Mouse (Mus musculus): Measurements from ENCODE around the gene Pagr1a. TPM values are rescaled to one million over a fixed set of nuclear protein-coding genes. Genes with fewer than 3 reads are reported as not detected.

The Pagr1a gene
- polyA plus RNA-seq (2015; fragmentation: Nextera tagmentation; extraction: Ambion mirVana) = 50.4 and 53.7 TPM in 2 replicates

GRCm38 (mm10) chr7:127016971-127017949 is at the start of gene Pagr1a:
TSS of gene Pagr1a (minus strand) at chr7:127017352.
- Histone ChIP-seq H3K4me2 (peak within 1 kb of the TSS; percentile 92), H3K9ac (peak within 1 kb of the TSS; percentile 93), H3K27me3 (no peaks in the 10 kb centered on the region), H3K4me1 (peaks cover 68% of the 10 kb centered on the region), H3K27ac (peak within 1 kb of the TSS; percentile 96), H3K4me3 (peak within 1 kb of the TSS; percentile 72), H3K9me3 (no peaks in the 10 kb centered on the region), H3K36me3 (peaks cover 41% of the 10 kb centered on the region)
- 2% methylated on average over 39 of the region's 39 CpGs for WGBS
- peak; percentile 75 for ATAC-seq (ENCODE audit: insufficient number of reproducible peaks, insufficient read depth, low FRiP score, low TSS enrichment, low read depth)

GRCm38 (mm10) chr7:127066317-127066716 is 49.2 kb upstream of the Pagr1a start:
- Histone ChIP-seq H3K4me3 (no peak overlapping the region), H3K4me1 (no peaks in the 10 kb centered on the region), H3K27me3 (no peaks in the 10 kb centered on the region), H3K36me3 (no peaks in the 10 kb centered on the region), H3K9me3 (no peaks in the 10 kb centered on the region), H3K27ac (no peak overlapping the region), H3K9ac (no peak overlapping the region), H3K4me2 (no peak overlapping the region)
- 77% methylated on average over 4 of the region's 4 CpGs for WGBS
- no peak for ATAC-seq (ENCODE audit: insufficient number of reproducible peaks, insufficient read depth, low FRiP score, low TSS enrichment, low read depth)

GRCm38 (mm10) chr7:127065538-127065937 is 48.4 kb upstream of the Pagr1a start:
- H3K9ac ChIP-seq = no peak overlapping the region
- 89% methylated on average over 6 of the region's 6 CpGs for WGBS
- no peak for ATAC-seq (ENCODE audit: insufficient number of reproducible peaks, insufficient read depth, low FRiP score, low TSS enrichment, low read depth)

GRCm38 (mm10) chr7:127055026-127055585 is 38.0 kb upstream of the Pagr1a start:
- Histone ChIP-seq H3K4me1 (no peaks in the 10 kb centered on the region), H3K27me3 (peaks cover 8% of the 10 kb centered on the region; the same call in 1 of the 2 replicates), H3K36me3 (no peaks in the 10 kb centered on the region), H3K9ac (no peak overlapping the region), H3K27ac (no peak overlapping the region), H3K4me2 (no peak overlapping the region), H3K4me3 (no peak overlapping the region), H3K9me3 (no peaks in the 10 kb centered on the region)
- 70% methylated on average over 5 of the region's 5 CpGs for WGBS
- ATAC-seq (ENCODE audit: insufficient number of reproducible peaks, insufficient read depth, low FRiP score, low TSS enrichment, low read depth) = no peak

More at GRCm38 (mm10) chr7:127065538-127065937, 48.4 kb upstream of the Pagr1a start:
- Histone ChIP-seq H3K4me1 (no peaks in the 10 kb centered on the region), H3K36me3 (no peaks in the 10 kb centered on the region), H3K4me2 (no peak overlapping the region), H3K27me3 (no peaks in the 10 kb centered on the region), H3K27ac (no peak overlapping the region), H3K9me3 (no peaks in the 10 kb centered on the region), H3K4me3 (no peak overlapping the region)

GRCm38 (mm10) chr7:127041851-127042672 is 24.9 kb upstream of the Pagr1a start, which contains the start of gene Kif22:
TSS of gene Kif22 (minus strand) at chr7:127042471.
- peaks cover 22% of the 10 kb centered on the region for H3K36me3 ChIP-seq
- under 1% methylated on average over 52 of the region's 53 CpGs for WGBS
- H3K9me3 ChIP-seq = no peaks in the 10 kb centered on the region
- H3K4me1 ChIP-seq = peaks cover 19% of the 10 kb centered on the region
- H3K27ac ChIP-seq = peak within 1 kb of the TSS; percentile 68
- H3K4me2 ChIP-seq = peak within 1 kb of the TSS; percentile 84
- peak within 1 kb of the TSS; percentile 68 for H3K4me3 ChIP-seq
- H3K9ac ChIP-seq = peak within 1 kb of the TSS; percentile 78
- peak; percentile 56; the same call in 1 of the 2 replicates for ATAC-seq (ENCODE audit: insufficient number of reproducible peaks, insufficient read depth, low FRiP score, low TSS enrichment, low read depth)
- no peaks in the 10 kb centered on the region for H3K27me3 ChIP-seq

GRCm38 (mm10) chr7:127031244-127031643 is 14.1 kb upstream of the Pagr1a start:
- Histone ChIP-seq H3K9ac (no peak overlapping the region), H3K36me3 (peaks cover 70% of the 10 kb centered on the region), H3K4me3 (no peak overlapping the region), H3K4me1 (peaks cover 8% of the 10 kb centered on the region), H3K27ac (no peak overlapping the region), H3K4me2 (no peak overlapping the region), H3K9me3 (no peaks in the 10 kb centered on the region), H3K27me3 (no peaks in the 10 kb centered on the region)
- 97% methylated on average over 1 of the region's 1 CpGs for WGBS
- ATAC-seq (ENCODE audit: insufficient number of reproducible peaks, insufficient read depth, low FRiP score, low TSS enrichment, low read depth) = no peak

GRCm38 (mm10) chr7:127030172-127030571 is 13.0 kb upstream of the Pagr1a start:
- no peak for ATAC-seq (ENCODE audit: insufficient number of reproducible peaks, insufficient read depth, low FRiP score, low TSS enrichment, low read depth)
- no peaks in the 10 kb centered on the region for H3K9me3 ChIP-seq
- H3K36me3 ChIP-seq = peaks cover 61% of the 10 kb centered on the region
- no peak overlapping the region for H3K9ac ChIP-seq
- H3K4me3 ChIP-seq = no peak overlapping the region
- H3K4me2 ChIP-seq = no peak overlapping the region
- peaks cover 8% of the 10 kb centered on the region for H3K4me1 ChIP-seq
- no peak overlapping the region for H3K27ac ChIP-seq
- WGBS = 96% methylated on average over 1 of the region's 1 CpGs
- no peaks in the 10 kb centered on the region for H3K27me3 ChIP-seq

GRCm38 (mm10) chr7:127027885-127028284 is 10.7 kb upstream of the Pagr1a start:
- Histone ChIP-seq H3K27me3 (no peaks in the 10 kb centered on the region), H3K27ac (peak overlapping the region; percentile 99), H3K9me3 (no peaks in the 10 kb centered on the region), H3K36me3 (peaks cover 60% of the 10 kb centered on the region), H3K4me3 (peak overlapping the region; percentile 72), H3K4me1 (peaks cover 31% of the 10 kb centered on the region), H3K4me2 (peak overlapping the region; percentile 58), H3K9ac (peak overlapping the region; percentile 75)
- ATAC-seq (ENCODE audit: insufficient number of reproducible peaks, insufficient read depth, low FRiP score, low TSS enrichment, low read depth) = no peak
- 60% methylated on average over 8 of the region's 8 CpGs for WGBS

- Histone ChIP-seq H3K27me3 (no peaks in the 10 kb centered on the region), H3K36me3 (peaks cover 60% of the 10 kb centered on the region), H3K4me3 (peak within 1 kb of the TSS; percentile 72), H3K4me2 (peak within 1 kb of the TSS; percentile 97), H3K4me1 (peaks cover 38% of the 10 kb centered on the region), H3K9me3 (no peaks in the 10 kb centered on the region), H3K27ac (peak within 1 kb of the TSS; percentile 99), H3K9ac (peak within 1 kb of the TSS; percentile 99)
- WGBS = under 1% methylated on average over 42 of the region's 63 CpGs
- ATAC-seq (ENCODE audit: insufficient number of reproducible peaks, insufficient read depth, low FRiP score, low TSS enrichment, low read depth) = peak; percentile 90
Measured at GRCm38 (mm10) chr7:127026984-127027726, 10.0 kb upstream of the Pagr1a start, which contains the start of gene Maz. TSS of gene Maz (minus strand) at chr7:127027037.

GRCm38 (mm10) chr7:127026616-127026983 is 9.4 kb upstream of the Pagr1a start:
- Histone ChIP-seq H3K4me1 (peaks cover 44% of the 10 kb centered on the region), H3K27ac (peak overlapping the region; percentile 99), H3K9ac (peak overlapping the region; percentile 99), H3K4me2 (peak overlapping the region; percentile 97), H3K9me3 (no peaks in the 10 kb centered on the region), H3K4me3 (peak overlapping the region; percentile 72), H3K36me3 (peaks cover 57% of the 10 kb centered on the region), H3K27me3 (no peaks in the 10 kb centered on the region)
- no peak; the same call in 1 of the 2 replicates for ATAC-seq (ENCODE audit: insufficient number of reproducible peaks, insufficient read depth, low FRiP score, low TSS enrichment, low read depth)
- WGBS = 2% methylated on average over 14 of the region's 48 CpGs
